10 mouse cellular contexts compared by ENCODE assay signal in genomic region chr1:176994707-176995418, GRCm38 (mm10).
DNase-seq lines count a peak whose midpoint lies in the region; ATAC-seq lines count a peak whose summit lies in the region.
"Had no signal": no experiment of that assay in that cellular context is flagged by ENCODE, and none has a peak within 500 bp of the region (broad histone marks: within the 10 kb centered on the region; RNA-seq: fewer than 3 reads in every experiment).

No protein-coding gene starts in this region.

- no peaks in the 10 kb centered on the region for H3K36me3 ChIP-seq in embryonic facial prominence, embryonic 10.5 days (replicated peaks)
- H3K36me3 ChIP-seq in hindbrain, embryonic 15.5 days: no peaks in the 10 kb centered on the region
- no peaks in the 10 kb centered on the region for H3K36me3 ChIP-seq in midbrain, embryonic 16.5 days (ENCODE audit: control insufficient read depth, insufficient read depth, low read length)
- H3K36me3 ChIP-seq in heart, embryonic 11.5 days (ENCODE audit: control insufficient read depth, insufficient read depth, low read length): no peaks in the 10 kb centered on the region
- H3K36me3 ChIP-seq: heart, embryonic 13.5 days had no signal

- no peaks in the 10 kb centered on the region for H3K9me3 ChIP-seq in embryonic facial prominence, embryonic 10.5 days
- H3K9me3 ChIP-seq in hindbrain, embryonic 15.5 days: no peaks in the 10 kb centered on the region
- no peaks in the 10 kb centered on the region for H3K9me3 ChIP-seq in midbrain, embryonic 16.5 days (replicated peaks; ENCODE audit: control insufficient read depth, low read length, poor library complexity, severe bottlenecking)
- no peaks in the 10 kb centered on the region for H3K9me3 ChIP-seq in heart, embryonic 11.5 days (replicated peaks; ENCODE audit: control insufficient read depth, low read length)
- H3K9me3 ChIP-seq: heart, embryonic 13.5 days had no signal

- H3K9ac ChIP-seq in hindbrain, embryonic 15.5 days: no peak overlapping the region
- H3K9ac ChIP-seq in midbrain, embryonic 16.5 days (ENCODE audit: low read depth, low read length): no peak overlapping the region
- H3K9ac ChIP-seq in heart, embryonic 11.5 days (ENCODE audit: low read depth, low read length): no peak overlapping the region
- H3K9ac ChIP-seq: heart, embryonic 13.5 days had no signal

- H3K27me3 ChIP-seq in embryonic facial prominence, embryonic 10.5 days (replicated peaks; ENCODE audit: low read depth, poor library complexity, severe bottlenecking): peaks cover 9% of the 10 kb centered on the region
- no peaks in the 10 kb centered on the region for H3K27me3 ChIP-seq in hindbrain, embryonic 15.5 days
- no peaks in the 10 kb centered on the region for H3K27me3 ChIP-seq in midbrain, embryonic 16.5 days (ENCODE audit: control insufficient read depth, insufficient read depth, low read depth, low read length)
- no peaks in the 10 kb centered on the region for H3K27me3 ChIP-seq in heart, embryonic 11.5 days (ENCODE audit: control insufficient read depth, insufficient read depth, low read length)

- peak; percentile 60 to 65 for DNase-seq in cerebellum, postnatal 10 days
- no peak for DNase-seq in cerebellum, adult 11-12 months
- peak; percentile 56 for DNase-seq in embryonic facial prominence, embryonic 10.5 days (ENCODE audit: low spot score)
- DNase-seq in cerebellum, postnatal 14 days: no peak
- DNase-seq in urinary bladder, postnatal 14 days (ENCODE audit: low spot score): no peak
- DNase-seq: cerebellum, adult 8-10 months had no signal

- no peak for ATAC-seq in hindbrain, embryonic 15.5 days (ENCODE audit: low FRiP score, low read depth)
- no peak for ATAC-seq in midbrain, embryonic 16.5 days
- ATAC-seq in heart, embryonic 11.5 days (replicated peaks; ENCODE audit: insufficient number of reproducible peaks, low FRiP score, low TSS enrichment): no peak

- 25% methylated on average over 11 of the region's 11 CpGs for WGBS in embryonic facial prominence, embryonic 10.5 days
- WGBS in hindbrain, embryonic 15.5 days: 17% methylated on average over 11 of the region's 11 CpGs
- WGBS in midbrain, embryonic 16.5 days: 21% methylated on average over 11 of the region's 11 CpGs
- 49% methylated on average over 11 of the region's 11 CpGs for WGBS in heart, embryonic 11.5 days (ENCODE audit: insufficient replicate concordance)

- H3K27ac ChIP-seq in embryonic facial prominence, embryonic 10.5 days (replicated peaks): peak overlapping the region; percentile 86
- peak overlapping the region; percentile 77 for H3K27ac ChIP-seq in hindbrain, embryonic 15.5 days (replicated peaks)
- H3K27ac ChIP-seq in midbrain, embryonic 16.5 days (ENCODE audit: low read length): peak overlapping the region; percentile 59
- H3K27ac ChIP-seq in heart, embryonic 11.5 days (ENCODE audit: low read depth, low read length): no peak overlapping the region; the same call in 1 of the 2 replicates
- H3K27ac ChIP-seq: heart, embryonic 13.5 days had no signal

- H3K4me3 ChIP-seq in embryonic facial prominence, embryonic 10.5 days: no peak overlapping the region
- no peak overlapping the region for H3K4me3 ChIP-seq in hindbrain, embryonic 15.5 days
- H3K4me3 ChIP-seq in midbrain, embryonic 16.5 days (ENCODE audit: low read depth, low read length): no peak overlapping the region
- no peak overlapping the region for H3K4me3 ChIP-seq in heart, embryonic 11.5 days (ENCODE audit: low read depth, low read length)
- H3K4me3 ChIP-seq: heart, embryonic 13.5 days had no signal

- H3K4me2 ChIP-seq in hindbrain, embryonic 15.5 days: no peak overlapping the region
- H3K4me2 ChIP-seq in midbrain, embryonic 16.5 days (ENCODE audit: low read length): no peak overlapping the region
- H3K4me2 ChIP-seq in heart, embryonic 11.5 days: no peak overlapping the region
- H3K4me2 ChIP-seq: heart, embryonic 13.5 days had no signal

- peaks cover 74% of the 10 kb centered on the region for H3K4me1 ChIP-seq in embryonic facial prominence, embryonic 10.5 days
- H3K4me1 ChIP-seq in hindbrain, embryonic 15.5 days (replicated peaks): peaks cover 57% of the 10 kb centered on the region
- H3K4me1 ChIP-seq in midbrain, embryonic 16.5 days (ENCODE audit: control insufficient read depth, insufficient read depth, low read length): peaks cover 37% of the 10 kb centered on the region
- H3K4me1 ChIP-seq in heart, embryonic 11.5 days (ENCODE audit: control insufficient read depth, insufficient read depth, low read length): peaks cover 35% of the 10 kb centered on the region

Comparison
In these comparisons a context has a peak if more than half of its experiments do, and no peak if none do; other contexts are left out.
1. DNase-seq: peak in cerebellum, postnatal 10 days (2 of 2) and embryonic facial prominence, embryonic 10.5 days (single experiment); none in cerebellum, adult 11-12 months (single experiment), cerebellum, postnatal 14 days (0 of 2) and urinary bladder, postnatal 14 days (single experiment).